Mouse (Mus musculus) stomach, postnatal 0 days (tissue): ENCODE results near the gene 4930564D02Rik. TPM values are rescaled to one million over a fixed set of nuclear protein-coding genes. Genes with fewer than 3 reads are reported as not detected.
A peak's percentile ranks its signal among the peaks of the same experiment; 100 is the strongest.

Source experiments
- ATAC-seq: fragments of 200-750 bp; cut with Nextera tagmentation; 2 replicates; pipeline ENCODE4 v1.8.0; 2017; ENCODE audit not compliant: low FRiP score, low TSS enrichment
- DNase-seq: peaks from one replicate; pipeline ENCODE4 v3.0.0-alpha.2; 2016; ENCODE audit warnings: low spot score
- H3K27ac ChIP-seq: fragments of 300-500 bp; sonication (generic); replicated peaks from 2 replicates; pipeline ENCODE4 v1.5.1; 2014; ENCODE audit warnings: mild to moderate bottlenecking, control low read depth
- H3K27me3 ChIP-seq: fragments of 300-500 bp; sonication (generic); 2 replicates; pipeline ENCODE4 v1.6.1; 2014; ENCODE audit warnings: low read length; ENCODE audit not compliant: control insufficient read depth, insufficient read depth
- H3K36me3 ChIP-seq: fragments of 300-500 bp; sonication (generic); 2 replicates; pipeline ENCODE4 v1.6.1; 2014; ENCODE audit warnings: low read length, mixed read lengths; ENCODE audit not compliant: control insufficient read depth, insufficient read depth
- H3K4me1 ChIP-seq: fragments of 300-500 bp; sonication (generic); replicated peaks from 2 replicates; pipeline ENCODE4 v1.6.1; 2014; ENCODE audit warnings: antibody characterized with exemption; ENCODE audit not compliant: control insufficient read depth, insufficient read depth
- H3K4me2 ChIP-seq: fragments of 300-500 bp; sonication (generic); replicated peaks from 2 replicates; pipeline ENCODE4 v1.6.1; 2014; ENCODE audit warnings: low read depth, mild to moderate bottlenecking, control low read depth, moderate library complexity
- H3K4me3 ChIP-seq: fragments of 300-500 bp; sonication (generic); 2 replicates; pipeline ENCODE4 v1.5.1; 2014; ENCODE audit warnings: low read depth, low read length, control low read depth
- H3K9ac ChIP-seq: fragments of 300-500 bp; sonication (generic); 2 replicates; pipeline ENCODE4 v1.6.1; 2014; ENCODE audit warnings: mild to moderate bottlenecking, low read length, control low read depth, mixed read lengths
- H3K9me3 ChIP-seq: fragments of 300-500 bp; sonication (generic); 2 replicates; pipeline ENCODE4 v1.6.1; 2016; ENCODE audit warnings: low read length; ENCODE audit not compliant: control insufficient read depth
- CTCF ChIP-seq: IDR thresholded peaks from 2 replicates; pipeline ENCODE4 v1.5.1; 2016; ENCODE audit warnings: antibody characterized with exemption, low read depth, mild to moderate bottlenecking, moderate library complexity
- EP300 ChIP-seq: optimal IDR thresholded peaks from 2 replicates; pipeline ENCODE3; 2016; ENCODE audit warnings: antibody characterized with exemption
- WGBS: fragments of 180-500 bp; shearing (Covaris S2); extraction: QIAGEN DNeasy Blood & Tissue Kit; methylation state at CpG from one replicate; pipeline ENCODE4 v1.1.7; 2014; 5-methylcytosine and 5-hydroxymethylcytosine counted together
- polyA plus RNA-seq: library from polyadenylated mRNA; unstranded; fragments of >200 nt; fragmentation: Nextera tagmentation; extraction: Ambion mirVana; gene quantifications from 2 replicates; pipeline ENCODE4 v1.2.1, GENCODE M21; 2015

The 4930564D02Rik gene
- polyA plus RNA-seq, 1 experiment from 2014 or later: not detected

GRCm38 (mm10) chr3:105023371-105024005 lies 43.2 kb upstream of the 4930564D02Rik start:
- no peak for DNase-seq

GRCm38 (mm10) chr3:105036281-105036847 lies 30.3 kb upstream of the 4930564D02Rik start:
- 70% methylated on average over 10 of the region's 10 CpGs for WGBS
- no peak overlapping the region for H3K9ac ChIP-seq
- peak; percentile 20; the same call in 1 of the 2 replicates for ATAC-seq
- no peak for TF ChIP-seq EP300
- TF ChIP-seq CTCF: no peak
- H3K4me1 ChIP-seq: no peaks in the 10 kb centered on the region
- H3K27ac ChIP-seq: peak overlapping the region; percentile 36
- no peak overlapping the region for H3K4me2 ChIP-seq
- peaks cover 3% of the 10 kb centered on the region; the same call in 1 of the 2 replicates for H3K36me3 ChIP-seq
- no peaks in the 10 kb centered on the region for H3K9me3 ChIP-seq
- H3K27me3 ChIP-seq: no peaks in the 10 kb centered on the region
- no peak overlapping the region for H3K4me3 ChIP-seq
- no peak for DNase-seq

More at GRCm38 (mm10) chr3:105023371-105024005, 43.2 kb upstream of the 4930564D02Rik start:
- WGBS: 77% methylated on average over 10 of the region's 10 CpGs
- H3K9me3 ChIP-seq: no peaks in the 10 kb centered on the region
- H3K4me1 ChIP-seq: no peaks in the 10 kb centered on the region
- peaks cover 6% of the 10 kb centered on the region; the same call in 1 of the 2 replicates for H3K36me3 ChIP-seq
- no peak overlapping the region for H3K9ac ChIP-seq
- ATAC-seq: no peak
- peak overlapping the region; percentile 41; the same call in 1 of the 2 replicates for H3K27ac ChIP-seq
- TF ChIP-seq CTCF: no peak
- no peak for TF ChIP-seq EP300
- H3K4me3 ChIP-seq: no peak overlapping the region
- no peak overlapping the region for H3K4me2 ChIP-seq
- no peaks in the 10 kb centered on the region for H3K27me3 ChIP-seq

- no peak for TF ChIP-seq EP300
- TF ChIP-seq CTCF: no peak
- Histone ChIP-seq H3K9me3 (no peaks in the 10 kb centered on the region), H3K27ac (no peak overlapping the region), H3K4me3 (no peak overlapping the region), H3K36me3 (peaks cover 3% of the 10 kb centered on the region; the same call in 1 of the 2 replicates), H3K4me2 (no peak overlapping the region), H3K9ac (no peak overlapping the region), H3K4me1 (no peaks in the 10 kb centered on the region), H3K27me3 (no peaks in the 10 kb centered on the region)
- ATAC-seq (no peak), DNase-seq (no peak)
- WGBS: 68% methylated on average over 6 of the region's 6 CpGs
These were observed 29.3 kb upstream of the 4930564D02Rik start for GRCm38 (mm10) chr3:105037240-105037770.

- no peak for DNase-seq
- H3K9ac ChIP-seq: no peak overlapping the region
- H3K36me3 ChIP-seq: peaks cover 3% of the 10 kb centered on the region; the same call in 1 of the 2 replicates
- 65% methylated on average over 8 of the region's 8 CpGs for WGBS
- H3K9me3 ChIP-seq: no peaks in the 10 kb centered on the region
- no peak for ATAC-seq
- no peaks in the 10 kb centered on the region for H3K4me1 ChIP-seq
- H3K27me3 ChIP-seq: no peaks in the 10 kb centered on the region
- no peak overlapping the region for H3K4me2 ChIP-seq
- no peak overlapping the region for H3K4me3 ChIP-seq
- no peak overlapping the region for H3K27ac ChIP-seq
- no peak for TF ChIP-seq CTCF
These were observed 26.6 kb upstream of the 4930564D02Rik start for GRCm38 (mm10) chr3:105040002-105040401.

GRCm38 (mm10) chr3:105040983-105041625 lies 25.5 kb upstream of the 4930564D02Rik start:
- DNase-seq (peak; percentile 73), ATAC-seq (peak; percentile 87)
- Histone ChIP-seq H3K27ac (peak overlapping the region; percentile 56; the same call in 1 of the 2 replicates), H3K4me1 (no peaks in the 10 kb centered on the region), H3K27me3 (no peaks in the 10 kb centered on the region), H3K4me3 (no peak overlapping the region), H3K36me3 (peaks cover 3% of the 10 kb centered on the region; the same call in 1 of the 2 replicates), H3K9me3 (no peaks in the 10 kb centered on the region), H3K4me2 (no peak overlapping the region), H3K9ac (no peak overlapping the region)
- TF ChIP-seq EP300: no peak
- no peak for TF ChIP-seq CTCF
- WGBS: 65% methylated on average over 9 of the region's 9 CpGs
